Mouse (Mus musculus): ENCODE data around the gene Slc2a10. TPM values are rescaled to one million over a fixed set of nuclear protein-coding genes. Genes with fewer than 3 reads are reported as not detected.
A peak's percentile ranks its signal among the peaks of the same experiment; 100 is the strongest.

Slc2a10 gene
- polyA plus RNA-seq, 1 experiment, result 1.00 TPM

DNA sequence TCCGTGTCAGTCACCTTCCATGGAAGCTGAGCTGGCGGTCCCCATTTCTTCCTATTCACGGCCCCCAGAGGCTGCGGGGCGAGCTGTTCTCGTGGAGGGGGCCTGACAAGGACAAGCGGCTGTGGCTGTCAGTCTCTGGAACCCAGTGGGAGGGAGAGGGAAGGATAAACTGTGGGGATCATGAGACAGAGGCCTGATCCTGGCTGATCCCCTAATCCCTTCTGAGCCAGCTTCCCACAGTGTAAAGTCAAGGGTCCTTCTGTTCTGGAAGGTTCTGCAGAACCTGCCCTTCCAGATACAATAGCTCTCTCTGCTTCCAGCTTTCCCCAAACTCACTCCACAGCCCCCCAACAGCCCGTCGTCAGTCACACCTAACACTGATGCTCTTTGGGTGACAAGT, 50.5 kb downstream of the Slc2a10 start:
- 95% methylated on average over 9 of the region's 9 CpGs for WGBS
- no peak overlapping the region for H3K27ac ChIP-seq (ENCODE audit: control insufficient read depth, insufficient read depth, low read length)
- TF ChIP-seq CTCF (IDR thresholded peaks at IDR 0.05; ENCODE audit: borderline replicate concordance, control insufficient read depth, extremely low read depth, insufficient read depth, low read length, poor library complexity), result no peak
- TF ChIP-seq POLR2A (IDR thresholded peaks at IDR 0.05; ENCODE audit: control insufficient read depth, extremely low read depth, insufficient read depth, low read length, poor library complexity), result no peak

DNA sequence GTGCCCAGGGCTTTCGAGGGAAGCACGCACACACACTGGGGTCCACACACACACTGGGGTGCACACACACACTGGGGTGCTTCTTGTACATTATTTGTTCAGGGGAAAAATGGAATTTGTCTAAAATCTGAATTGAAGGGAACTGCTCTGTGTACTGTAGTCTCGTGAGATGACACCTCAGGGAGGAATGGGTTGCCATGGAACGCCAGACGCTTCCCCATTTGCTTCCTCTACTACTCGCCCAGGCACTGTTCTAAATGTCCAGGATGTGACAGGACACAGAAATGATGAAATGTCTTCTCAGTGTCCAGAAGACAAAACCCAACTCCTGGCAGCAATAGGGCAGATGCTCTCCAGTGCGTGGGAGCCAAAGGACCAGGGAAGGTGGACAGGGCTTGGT, 53.7 kb downstream of the Slc2a10 start:
- no peak for TF ChIP-seq POLR2A (IDR thresholded peaks at IDR 0.05; ENCODE audit: control insufficient read depth, extremely low read depth, insufficient read depth, low read length, poor library complexity)
- TF ChIP-seq CTCF (IDR thresholded peaks at IDR 0.05; ENCODE audit: borderline replicate concordance, control insufficient read depth, extremely low read depth, insufficient read depth, low read length, poor library complexity), result no peak
- no peak overlapping the region for H3K4me3 ChIP-seq (ENCODE audit: control insufficient read depth, insufficient read depth, low read length)
- H3K27ac ChIP-seq (ENCODE audit: control insufficient read depth, insufficient read depth, low read length), result no peak overlapping the region
- DNase-seq, result no peak
- H3K36me3 ChIP-seq (ENCODE audit: control insufficient read depth, insufficient read depth, low read length), result no peaks in the 10 kb centered on the region
- no peaks in the 10 kb centered on the region for H3K27me3 ChIP-seq (ENCODE audit: control insufficient read depth, insufficient read depth, low read length)
- WGBS, result 89% methylated on average over 7 of the region's 7 CpGs
- H3K4me1 ChIP-seq (replicated peaks; ENCODE audit: control insufficient read depth, insufficient read depth, low read length), result no peaks in the 10 kb centered on the region

More for the DNA sequence above, 50.5 kb downstream of the Slc2a10 start:
- Histone ChIP-seq H3K4me1 (replicated peaks; ENCODE audit: control insufficient read depth, insufficient read depth, low read length) (no peaks in the 10 kb centered on the region), H3K4me3 (ENCODE audit: control insufficient read depth, insufficient read depth, low read length) (no peak overlapping the region), H3K36me3 (ENCODE audit: control insufficient read depth, insufficient read depth, low read length) (no peaks in the 10 kb centered on the region), H3K27me3 (ENCODE audit: control insufficient read depth, insufficient read depth, low read length) (no peaks in the 10 kb centered on the region)
- no peak for DNase-seq

DNA sequence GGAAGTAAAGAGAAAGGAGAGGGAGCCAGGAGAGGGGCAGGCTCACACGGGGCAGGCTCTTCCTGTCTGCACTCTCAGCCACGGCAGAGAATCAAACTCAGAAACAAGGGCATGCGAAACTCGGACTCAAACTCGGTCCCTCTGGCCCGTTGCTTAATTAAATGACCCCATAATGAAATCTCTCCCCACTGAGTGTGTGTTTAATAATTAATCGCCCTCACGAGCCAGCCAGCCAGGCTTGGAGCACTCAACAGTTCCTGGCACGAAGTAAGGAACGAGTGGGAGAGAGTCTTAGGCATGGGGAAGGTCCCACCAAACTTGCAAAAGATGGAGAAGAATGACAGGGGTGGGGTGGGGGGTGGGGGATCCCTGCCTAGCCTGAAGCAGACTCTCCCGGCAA, 55.3 kb downstream of the Slc2a10 start:
- H3K4me3 ChIP-seq (ENCODE audit: control insufficient read depth, insufficient read depth, low read length), result no peak overlapping the region
- no peaks in the 10 kb centered on the region for H3K36me3 ChIP-seq (ENCODE audit: control insufficient read depth, insufficient read depth, low read length)
- TF ChIP-seq POLR2A (IDR thresholded peaks at IDR 0.05; ENCODE audit: control insufficient read depth, extremely low read depth, insufficient read depth, low read length, poor library complexity) (no peak), CTCF (IDR thresholded peaks at IDR 0.05; ENCODE audit: borderline replicate concordance, control insufficient read depth, extremely low read depth, insufficient read depth, low read length, poor library complexity) (no peak)
- DNase-seq, result no peak
- 56% methylated on average over 11 of the region's 11 CpGs for WGBS
- H3K27me3 ChIP-seq (ENCODE audit: control insufficient read depth, insufficient read depth, low read length), result peaks cover 5% of the 10 kb centered on the region; the same call in 1 of the 2 replicates
- H3K27ac ChIP-seq (ENCODE audit: control insufficient read depth, insufficient read depth, low read length), result no peak overlapping the region
- peaks cover 8% of the 10 kb centered on the region; the same call in 1 of the 2 replicates for H3K4me1 ChIP-seq (replicated peaks; ENCODE audit: control insufficient read depth, insufficient read depth, low read length)

DNA sequence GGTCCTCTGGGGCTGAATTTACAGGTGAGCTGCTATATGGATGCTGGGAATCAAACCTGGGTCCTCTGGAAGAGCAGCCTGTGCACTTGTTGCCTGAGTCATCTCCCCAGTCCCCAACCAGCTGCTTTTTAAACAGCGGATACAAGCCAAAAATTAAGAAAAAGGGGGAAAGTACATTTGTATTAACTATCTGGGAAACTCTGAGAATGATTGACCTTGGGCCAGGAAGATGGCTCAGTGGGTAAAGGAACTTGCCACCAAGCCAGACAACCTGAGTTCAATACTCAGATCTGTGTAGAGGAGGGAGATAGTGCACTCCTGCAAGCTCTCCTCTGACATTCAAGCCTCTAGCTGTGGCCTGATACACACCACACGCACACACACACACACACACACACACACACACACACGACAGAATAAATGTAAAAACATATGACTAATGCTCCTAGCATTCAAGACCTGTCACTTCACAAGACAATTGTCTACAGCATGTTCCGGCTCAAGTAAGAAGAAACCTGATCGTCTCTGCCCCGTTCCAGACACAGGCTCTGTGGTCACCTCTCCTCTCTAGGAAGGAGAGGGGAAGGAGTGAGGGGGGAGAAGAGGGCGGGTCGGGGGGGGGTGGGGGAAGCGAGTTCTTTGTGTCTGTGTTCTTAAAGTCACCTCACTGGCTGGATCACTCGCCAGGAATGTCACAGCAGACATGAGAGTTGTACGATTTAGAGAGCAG, 56.1 kb downstream of the Slc2a10 start:
- H3K27me3 ChIP-seq (ENCODE audit: control insufficient read depth, insufficient read depth, low read length), result peaks cover 5% of the 10 kb centered on the region; the same call in 1 of the 2 replicates
- TF ChIP-seq CTCF (IDR thresholded peaks at IDR 0.05; ENCODE audit: borderline replicate concordance, control insufficient read depth, extremely low read depth, insufficient read depth, low read length, poor library complexity), result no peak
- no peak for TF ChIP-seq POLR2A (IDR thresholded peaks at IDR 0.05; ENCODE audit: control insufficient read depth, extremely low read depth, insufficient read depth, low read length, poor library complexity)
- no peak overlapping the region for H3K27ac ChIP-seq (ENCODE audit: control insufficient read depth, insufficient read depth, low read length)
- H3K4me1 ChIP-seq (replicated peaks; ENCODE audit: control insufficient read depth, insufficient read depth, low read length), result peaks cover 8% of the 10 kb centered on the region; the same call in 1 of the 2 replicates
- 24% methylated on average over 11 of the region's 11 CpGs for WGBS
- H3K4me3 ChIP-seq (ENCODE audit: control insufficient read depth, insufficient read depth, low read length), result no peak overlapping the region
- H3K36me3 ChIP-seq (ENCODE audit: control insufficient read depth, insufficient read depth, low read length), result no peaks in the 10 kb centered on the region
- DNase-seq, result no peak

DNA sequence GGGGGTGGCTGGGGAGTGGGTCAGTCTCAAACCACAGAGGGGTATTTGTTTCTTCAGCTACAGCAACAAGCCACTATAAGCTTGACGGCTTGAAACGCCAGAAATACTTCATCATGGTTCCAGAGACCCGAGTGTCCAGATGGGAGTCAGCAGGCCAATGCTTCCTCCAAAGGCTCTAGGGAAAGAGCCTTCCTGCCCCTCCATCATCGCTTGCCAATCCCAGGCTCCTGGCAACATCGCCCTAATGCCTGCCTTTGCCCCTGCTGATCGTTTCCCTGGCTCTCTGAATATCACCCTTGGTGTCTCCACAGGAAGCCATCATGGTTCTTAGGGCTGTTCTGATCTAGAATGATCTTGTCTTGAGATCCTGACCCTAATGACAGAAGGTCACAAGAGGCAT, 58.3 kb downstream of the Slc2a10 start:
- peaks cover 5% of the 10 kb centered on the region; the same call in 1 of the 2 replicates for H3K27me3 ChIP-seq (ENCODE audit: control insufficient read depth, insufficient read depth, low read length)
- DNase-seq, result no peak

DNA sequence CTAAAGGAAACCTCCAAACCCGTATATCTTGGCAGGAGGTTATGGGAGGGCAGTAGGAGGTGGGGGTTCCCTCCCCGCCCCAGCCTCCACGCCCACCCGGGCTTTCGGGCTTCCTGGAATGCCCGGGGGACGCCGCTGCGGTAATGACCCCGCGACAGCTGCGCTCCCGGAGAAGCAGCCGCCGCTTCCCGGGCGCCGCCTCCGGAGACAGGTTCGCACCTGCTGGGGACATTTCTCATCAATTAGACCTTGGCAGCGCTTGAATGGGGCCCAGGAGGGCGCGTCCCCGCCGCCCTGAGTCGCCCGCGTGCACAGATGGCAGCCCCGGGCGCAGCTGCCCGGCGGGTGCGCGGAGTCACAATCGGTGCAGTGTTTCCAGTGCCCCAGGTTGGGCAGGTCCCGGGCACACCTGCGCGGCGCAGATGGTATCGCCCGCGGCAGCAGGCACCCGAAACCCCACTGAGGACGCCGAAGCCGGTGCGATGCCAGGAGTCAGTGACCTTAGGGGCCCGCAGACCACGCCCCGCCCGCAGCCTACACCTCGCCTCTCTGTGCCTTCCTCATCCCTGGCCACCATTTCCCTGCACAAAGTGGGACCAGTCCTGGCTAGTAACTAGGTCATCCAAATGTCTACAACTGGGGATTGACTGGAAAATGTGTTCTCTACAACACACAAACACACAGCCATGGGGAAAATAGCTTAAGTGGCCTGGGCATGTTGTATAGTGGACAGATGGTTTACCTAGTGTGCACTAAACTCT, 59.9 kb downstream of the Slc2a10 start:
- no peaks in the 10 kb centered on the region for H3K36me3 ChIP-seq (ENCODE audit: control insufficient read depth, insufficient read depth, low read length)
- H3K27me3 ChIP-seq (ENCODE audit: control insufficient read depth, insufficient read depth, low read length), result peaks cover 5% of the 10 kb centered on the region; the same call in 1 of the 2 replicates
- TF ChIP-seq POLR2A (IDR thresholded peaks at IDR 0.05; ENCODE audit: control insufficient read depth, extremely low read depth, insufficient read depth, low read length, poor library complexity), result no peak
- H3K4me1 ChIP-seq (replicated peaks; ENCODE audit: control insufficient read depth, insufficient read depth, low read length), result peaks cover 8% of the 10 kb centered on the region; the same call in 1 of the 2 replicates
- H3K4me3 ChIP-seq (ENCODE audit: control insufficient read depth, insufficient read depth, low read length), result no peak overlapping the region
- peak; percentile 21 for DNase-seq
- no peak overlapping the region for H3K27ac ChIP-seq (ENCODE audit: control insufficient read depth, insufficient read depth, low read length)
- 2% methylated on average over 52 of the region's 52 CpGs for WGBS

More for the DNA sequence above, 58.3 kb downstream of the Slc2a10 start:
- H3K4me3 ChIP-seq (ENCODE audit: control insufficient read depth, insufficient read depth, low read length), result no peak overlapping the region
- no peaks in the 10 kb centered on the region for H3K36me3 ChIP-seq (ENCODE audit: control insufficient read depth, insufficient read depth, low read length)
- WGBS, result 97% methylated on average over 6 of the region's 6 CpGs
- H3K4me1 ChIP-seq (replicated peaks; ENCODE audit: control insufficient read depth, insufficient read depth, low read length), result peaks cover 8% of the 10 kb centered on the region; the same call in 1 of the 2 replicates
- no peak for TF ChIP-seq CTCF (IDR thresholded peaks at IDR 0.05; ENCODE audit: borderline replicate concordance, control insufficient read depth, extremely low read depth, insufficient read depth, low read length, poor library complexity)
- no peak for TF ChIP-seq POLR2A (IDR thresholded peaks at IDR 0.05; ENCODE audit: control insufficient read depth, extremely low read depth, insufficient read depth, low read length, poor library complexity)
- no peak overlapping the region for H3K27ac ChIP-seq (ENCODE audit: control insufficient read depth, insufficient read depth, low read length)

Data from thymus, adult 2 months (tissue).